Mouse (Mus musculus) ovary, postnatal 36 days (tissue): ENCODE measurements around the gene Fbxl2.
"Not testable (repeated sequence)": the region's sequence is repeated elsewhere in the genome, so short reads cannot be mapped to it uniquely, and the experiment has no call there.

ENCODE experiments used
- DNase-seq: peaks from one replicate; pipeline ENCODE4 v3.0.0; 2022; ENCODE audit warnings: low spot score, mixed read lengths

The Fbxl2 gene

GRCm38 (mm10) chr9:114046028-114046427, at the start of gene Fbxl2:
Gene Fbxl2, minus strand, starts transcription at chr9:114046191.
- DNase-seq, result no peak

- DNase-seq, result no peak
Observed at GRCm38 (mm10) chr9:114094854-114095253, 48.9 kb upstream of the Fbxl2 start.

GRCm38 (mm10) chr9:114092188-114092587, 46.2 kb upstream of the Fbxl2 start:
- DNase-seq, result not testable (repeated sequence)

- DNase-seq, result not testable (repeated sequence)
Observed at GRCm38 (mm10) chr9:114088885-114089284, 42.9 kb upstream of the Fbxl2 start.

- DNase-seq, result no peak
Observed at GRCm38 (mm10) chr9:114087106-114087815, 41.3 kb upstream of the Fbxl2 start.

- DNase-seq, result no peak
Observed at GRCm38 (mm10) chr9:114086422-114086821, 40.4 kb upstream of the Fbxl2 start.

GRCm38 (mm10) chr9:114073681-114074080, 27.7 kb upstream of the Fbxl2 start:
- no peak for DNase-seq

GRCm38 (mm10) chr9:114069372-114069771, 23.4 kb upstream of the Fbxl2 start:
- DNase-seq, result no peak

GRCm38 (mm10) chr9:114068494-114069053, 22.6 kb upstream of the Fbxl2 start:
- DNase-seq, result no peak

- no peak for DNase-seq
Observed at GRCm38 (mm10) chr9:114057090-114057796, 11.3 kb upstream of the Fbxl2 start, which contains the start of gene Susd5. Gene Susd5, plus strand, starts transcription at chr9:114057140.

- no peak for DNase-seq
Observed at GRCm38 (mm10) chr9:114052866-114053265, 6.9 kb upstream of the Fbxl2 start.

GRCm38 (mm10) chr9:114052031-114052430, 6.0 kb upstream of the Fbxl2 start:
- no peak for DNase-seq

- DNase-seq, result no peak
Observed at GRCm38 (mm10) chr9:114050778-114051177, 4.8 kb upstream of the Fbxl2 start.

- no peak for DNase-seq
Observed at GRCm38 (mm10) chr9:114050106-114050505, 4.1 kb upstream of the Fbxl2 start.

- DNase-seq, result no peak
Observed at GRCm38 (mm10) chr9:114046676-114047075, 685 bp upstream of the Fbxl2 start.

- DNase-seq, result no peak
Observed at GRCm38 (mm10) chr9:114044446-114044845, 1.5 kb downstream of the Fbxl2 start.

- DNase-seq, result no peak
Observed at GRCm38 (mm10) chr9:114042490-114042889, 3.5 kb downstream of the Fbxl2 start.

GRCm38 (mm10) chr9:114040945-114041344, 5.0 kb downstream of the Fbxl2 start:
- DNase-seq, result no peak

- peak; percentile 57 for DNase-seq
Observed at GRCm38 (mm10) chr9:114026261-114026934, 19.6 kb downstream of the Fbxl2 start.

- no peak for DNase-seq
Observed at GRCm38 (mm10) chr9:114025846-114026245, 20.1 kb downstream of the Fbxl2 start.

GRCm38 (mm10) chr9:114025182-114025581, 20.8 kb downstream of the Fbxl2 start:
- DNase-seq, result no peak

GRCm38 (mm10) chr9:114022141-114022540, 23.9 kb downstream of the Fbxl2 start:
- no peak for DNase-seq
